Mouse (Mus musculus) megakaryocyte, embryonic 14.5 days (primary cell): ENCODE data around the gene Rnf123. TPM values are rescaled to one million over a fixed set of nuclear protein-coding genes. Genes with fewer than 3 reads are reported as not detected.
A peak's percentile ranks its signal among the peaks of the same experiment; 100 is the strongest.

Source experiments
- H3K27me3 ChIP-seq: replicated peaks from 2 replicates; pipeline ENCODE3; 2012; ENCODE audit warnings: inconsistent platforms
- H3K36me3 ChIP-seq: replicated peaks from 2 replicates; pipeline ENCODE3; 2012; ENCODE audit warnings: low read length, inconsistent platforms, mixed read lengths
- H3K4me1 ChIP-seq: 2 replicates; pipeline ENCODE4 v1.6.1; 2012; ENCODE audit warnings: inconsistent platforms
- H3K4me3 ChIP-seq: replicated peaks from 2 replicates; pipeline ENCODE3; 2012; ENCODE audit warnings: moderate library complexity, mild to moderate bottlenecking, inconsistent platforms
- H3K9me3 ChIP-seq: 2 replicates; pipeline ENCODE4 v1.6.1; 2012; ENCODE audit warnings: inconsistent platforms
- FLI1 ChIP-seq: IDR thresholded peaks from 2 replicates; pipeline ENCODE4 v1.6.1; 2012; ENCODE audit warnings: low read length, inconsistent platforms, mixed read lengths
- GATA1 ChIP-seq: IDR thresholded peaks from 3 replicates; pipeline ENCODE4 v1.6.1; 2012; ENCODE audit warnings: mixed read lengths, low read length, inconsistent platforms, borderline replicate concordance
- polyA plus RNA-seq: library from polyadenylated mRNA; stranded (reverse); fragments of >175 nt; gene quantifications from 2 replicates; pipeline ENCODE4 v1.2.3, GENCODE M21; 2012; ENCODE audit warnings: low replicate concordance; ENCODE audit not compliant: insufficient read depth

Gene Rnf123
- polyA plus RNA-seq, 1 experiment, result 73.7 TPM

DNA sequence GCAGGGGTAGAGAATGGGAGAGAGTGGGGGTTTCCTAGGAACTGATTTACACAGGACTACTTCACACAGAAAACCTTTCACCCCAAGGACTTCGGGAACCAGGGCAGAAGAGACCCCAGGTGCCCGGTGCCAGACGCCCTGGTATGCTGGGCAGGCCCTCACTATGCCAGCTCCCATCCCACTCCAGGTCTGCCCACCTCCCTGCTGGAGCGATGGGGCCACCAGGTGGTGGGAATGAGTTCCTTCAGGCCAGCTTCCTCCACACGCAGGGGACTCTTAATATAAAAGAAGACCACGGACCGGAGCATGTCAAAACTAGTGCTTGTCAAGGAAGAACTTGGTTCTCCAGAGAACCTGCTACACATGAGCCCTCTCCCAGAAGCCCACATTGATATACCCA, 15.9 kb downstream of the Rnf123 start:
- TF ChIP-seq FLI1 (no peak), GATA1 (no peak)
- no peak overlapping the region for H3K4me3 ChIP-seq

DNA sequence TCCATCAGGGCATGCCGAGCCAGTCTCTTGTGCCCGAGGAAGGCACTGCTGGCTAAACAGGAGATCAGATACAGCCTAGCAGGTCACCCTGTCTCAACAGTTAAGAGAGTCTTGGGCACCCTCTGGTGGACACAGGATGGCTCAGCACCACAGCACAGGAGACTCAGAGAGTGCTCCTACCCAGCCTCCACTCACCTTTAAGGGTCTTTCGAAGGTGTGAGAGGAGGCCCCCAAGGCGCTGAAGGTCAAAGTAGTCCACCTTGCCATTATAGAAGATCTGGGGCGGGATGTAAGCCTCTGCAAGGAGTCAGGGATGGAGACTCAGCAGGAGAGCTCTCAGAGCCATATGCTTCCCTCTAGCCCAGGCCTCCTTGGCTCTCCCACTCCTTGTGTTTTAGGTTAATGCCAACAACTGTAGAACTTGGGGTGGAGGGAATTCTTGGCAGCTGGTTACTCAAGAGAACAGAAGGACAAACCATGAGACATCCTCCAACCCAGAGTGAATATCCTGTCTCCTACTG, 17.6 kb downstream of the Rnf123 start:
- TF ChIP-seq FLI1, result no peak
- TF ChIP-seq GATA1, result no peak
- H3K4me1 ChIP-seq, result peaks cover 64% of the 10 kb centered on the region
- H3K27me3 ChIP-seq, result no peaks in the 10 kb centered on the region
- no peaks in the 10 kb centered on the region for H3K9me3 ChIP-seq
- H3K36me3 ChIP-seq, result peaks cover 94% of the 10 kb centered on the region
- H3K4me3 ChIP-seq, result no peak overlapping the region

More for the DNA sequence above, 15.9 kb downstream of the Rnf123 start:
- Histone ChIP-seq H3K9me3 (no peaks in the 10 kb centered on the region), H3K4me1 (peaks cover 48% of the 10 kb centered on the region), H3K27me3 (no peaks in the 10 kb centered on the region), H3K36me3 (peaks cover 99% of the 10 kb centered on the region)

DNA sequence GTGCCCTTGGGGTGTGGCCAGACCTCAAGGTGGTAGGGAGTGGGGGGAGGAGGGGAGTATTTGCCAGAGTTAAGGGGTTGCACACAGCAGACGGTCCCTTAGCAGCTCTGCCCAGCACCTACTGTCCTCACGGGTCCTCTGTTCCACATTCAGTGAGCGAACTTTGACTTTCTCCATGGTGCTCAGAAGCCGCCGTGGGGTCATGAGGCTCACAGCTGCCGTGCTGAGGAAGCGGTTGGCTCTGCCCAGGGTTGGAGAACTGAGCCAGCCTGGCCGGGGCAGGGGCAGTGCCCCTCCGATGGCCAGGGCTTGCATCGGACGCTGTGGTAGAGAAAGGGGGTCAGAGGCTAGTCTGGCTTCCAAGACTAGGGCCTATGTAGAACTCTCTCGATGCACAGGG, 19.8 kb downstream of the Rnf123 start:
- H3K4me3 ChIP-seq, result no peak overlapping the region
- H3K27me3 ChIP-seq, result no peaks in the 10 kb centered on the region
- peaks cover 94% of the 10 kb centered on the region for H3K36me3 ChIP-seq
- H3K9me3 ChIP-seq, result no peaks in the 10 kb centered on the region
- TF ChIP-seq FLI1 (no peak), GATA1 (no peak)
- H3K4me1 ChIP-seq, result peaks cover 82% of the 10 kb centered on the region

DNA sequence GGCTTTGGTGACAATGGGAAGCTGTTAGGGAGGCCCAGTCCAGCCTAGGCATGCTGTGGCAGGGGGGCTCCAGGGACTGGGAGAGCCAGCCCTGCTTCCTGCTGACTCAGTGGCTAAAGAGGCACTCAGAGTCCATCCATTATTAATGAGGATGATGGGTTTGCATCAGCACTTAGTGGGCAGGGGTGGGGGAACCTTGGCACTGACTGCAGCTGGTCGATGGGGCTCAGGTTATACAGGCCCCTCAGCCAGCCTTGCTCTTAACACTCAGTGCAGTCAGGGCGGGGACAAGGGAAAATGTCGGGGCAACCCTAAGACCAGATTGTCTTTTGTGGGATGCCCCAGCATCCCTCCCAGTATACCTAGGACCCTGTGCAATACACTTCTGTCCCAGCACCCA, 21.0 kb downstream of the Rnf123 start:
- Histone ChIP-seq H3K9me3 (no peaks in the 10 kb centered on the region), H3K4me3 (peak overlapping the region; percentile 15), H3K4me1 (peaks cover 81% of the 10 kb centered on the region), H3K27me3 (no peaks in the 10 kb centered on the region), H3K36me3 (peaks cover 94% of the 10 kb centered on the region)
- TF ChIP-seq GATA1 (no peak), FLI1 (no peak)

DNA sequence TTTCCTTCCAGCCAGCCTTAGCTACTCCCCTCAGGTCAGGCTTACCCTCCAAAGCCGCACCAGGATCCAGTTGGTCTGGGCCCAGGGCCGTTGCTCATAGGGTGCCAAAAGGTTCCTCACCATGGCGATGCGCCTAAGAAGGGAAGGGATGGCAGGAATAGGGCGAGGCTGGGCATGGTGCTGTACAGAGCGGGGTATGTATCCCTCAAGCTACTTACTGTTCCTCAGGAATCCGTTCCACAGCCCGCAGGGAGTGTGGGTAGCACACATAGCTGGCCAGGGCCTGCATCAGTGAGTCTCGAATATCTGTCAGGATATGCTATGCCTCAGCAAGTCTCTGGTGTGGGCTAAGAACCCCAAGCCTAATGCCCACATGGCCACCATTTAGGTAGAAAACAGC, 24.9 kb downstream of the Rnf123 start:
- peaks cover 95% of the 10 kb centered on the region for H3K36me3 ChIP-seq
- TF ChIP-seq GATA1, result no peak
- no peak for TF ChIP-seq FLI1
- no peak overlapping the region for H3K4me3 ChIP-seq
- peaks cover 93% of the 10 kb centered on the region for H3K4me1 ChIP-seq
- no peaks in the 10 kb centered on the region for H3K9me3 ChIP-seq
- H3K27me3 ChIP-seq, result no peaks in the 10 kb centered on the region

DNA sequence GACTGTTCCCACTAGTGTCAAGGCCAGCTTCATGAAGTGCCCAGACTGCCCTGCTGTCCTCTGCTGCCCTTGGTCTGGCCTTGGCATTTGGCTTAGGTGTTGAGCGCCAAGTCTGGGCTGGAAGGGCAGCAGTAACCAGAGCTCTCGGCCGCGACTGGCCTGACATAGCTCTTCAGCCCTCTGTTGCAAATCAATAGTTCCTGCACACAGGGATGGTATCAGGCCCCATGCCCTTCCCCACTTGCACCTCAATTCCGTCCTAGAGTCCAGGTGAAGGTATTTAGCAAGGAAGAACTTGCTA, 25.9 kb downstream of the Rnf123 start:
- no peaks in the 10 kb centered on the region for H3K9me3 ChIP-seq
- TF ChIP-seq GATA1, result no peak
- TF ChIP-seq FLI1, result no peak
- peaks cover 93% of the 10 kb centered on the region for H3K36me3 ChIP-seq
- no peak overlapping the region for H3K4me3 ChIP-seq
- peaks cover 93% of the 10 kb centered on the region for H3K4me1 ChIP-seq
- H3K27me3 ChIP-seq, result no peaks in the 10 kb centered on the region

DNA sequence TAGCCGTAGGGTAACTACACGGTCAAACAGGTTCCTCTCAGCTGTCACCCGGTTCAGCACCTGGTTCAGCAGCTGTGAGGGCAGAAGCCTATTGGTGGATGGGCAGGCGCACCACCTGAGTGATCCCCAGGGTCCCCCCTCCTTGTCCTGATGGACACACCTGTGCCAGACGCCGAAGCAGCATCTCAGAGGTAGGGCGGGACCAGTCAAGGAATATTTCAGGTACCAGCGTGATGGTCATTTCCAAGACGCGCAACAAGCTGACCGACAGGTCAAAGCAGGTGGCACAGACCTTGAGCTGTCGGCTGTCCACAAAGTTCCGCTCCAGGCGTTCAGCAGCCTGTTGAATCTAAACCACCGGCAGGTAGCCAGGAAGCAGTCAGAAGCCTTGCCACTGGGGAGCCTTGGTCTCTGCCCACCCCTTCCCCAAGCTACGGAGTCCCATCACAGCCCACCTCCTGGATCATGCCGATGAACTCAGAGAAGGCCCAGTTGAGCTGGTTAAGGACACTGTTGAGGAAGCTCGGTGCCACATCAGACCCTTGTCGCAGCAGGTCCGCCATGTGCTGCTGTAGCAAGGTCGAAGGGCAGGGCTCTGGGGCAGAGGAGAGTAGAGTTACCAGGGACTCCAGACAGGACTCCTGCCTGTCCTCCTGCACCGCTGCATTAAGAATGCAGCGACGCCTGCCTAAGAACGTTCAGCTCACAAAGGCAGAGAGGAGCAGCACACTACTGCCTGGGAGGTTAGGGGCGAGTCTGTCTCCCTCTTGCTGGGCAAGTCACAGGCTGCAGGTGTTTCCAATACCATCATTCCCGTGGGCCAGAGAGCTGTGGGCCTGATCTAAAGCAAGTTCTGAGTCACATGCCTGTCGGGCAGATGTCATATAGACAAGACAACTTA, 26.5 kb downstream of the Rnf123 start:
- no peaks in the 10 kb centered on the region for H3K27me3 ChIP-seq
- H3K36me3 ChIP-seq, result peaks cover 93% of the 10 kb centered on the region
- no peak overlapping the region for H3K4me3 ChIP-seq
- H3K4me1 ChIP-seq, result peaks cover 93% of the 10 kb centered on the region
- no peaks in the 10 kb centered on the region for H3K9me3 ChIP-seq
- TF ChIP-seq GATA1 (no peak), FLI1 (no peak)

DNA sequence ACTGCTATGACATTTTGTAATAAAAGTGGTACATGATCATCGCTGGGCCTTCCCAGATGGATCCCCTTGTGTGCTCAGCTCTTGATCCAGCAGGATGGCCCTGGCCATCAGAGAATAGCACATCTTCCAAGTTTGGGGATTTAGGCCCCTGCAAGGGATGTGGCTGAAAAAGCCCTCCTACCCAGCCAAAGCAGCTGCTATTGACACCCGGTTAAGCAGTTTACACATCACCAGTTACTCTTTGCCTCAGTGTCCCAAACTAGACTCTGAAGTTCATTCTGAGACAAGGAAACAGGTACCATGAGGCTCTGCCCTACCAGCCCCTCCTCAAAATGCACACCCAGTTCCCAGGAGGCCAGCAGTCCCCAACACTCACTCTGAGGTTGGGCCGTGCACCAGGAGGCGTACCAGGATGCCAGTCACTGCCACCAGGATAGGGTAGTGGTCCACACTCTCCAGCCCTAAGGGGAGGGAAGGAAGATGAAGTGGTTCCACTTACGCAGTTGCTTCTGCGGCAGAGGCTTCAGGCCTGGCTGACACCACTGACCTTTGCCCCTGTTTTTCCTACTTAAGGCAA, 27.4 kb downstream of the Rnf123 start:
- peaks cover 93% of the 10 kb centered on the region for H3K4me1 ChIP-seq
- no peak overlapping the region for H3K4me3 ChIP-seq

DNA sequence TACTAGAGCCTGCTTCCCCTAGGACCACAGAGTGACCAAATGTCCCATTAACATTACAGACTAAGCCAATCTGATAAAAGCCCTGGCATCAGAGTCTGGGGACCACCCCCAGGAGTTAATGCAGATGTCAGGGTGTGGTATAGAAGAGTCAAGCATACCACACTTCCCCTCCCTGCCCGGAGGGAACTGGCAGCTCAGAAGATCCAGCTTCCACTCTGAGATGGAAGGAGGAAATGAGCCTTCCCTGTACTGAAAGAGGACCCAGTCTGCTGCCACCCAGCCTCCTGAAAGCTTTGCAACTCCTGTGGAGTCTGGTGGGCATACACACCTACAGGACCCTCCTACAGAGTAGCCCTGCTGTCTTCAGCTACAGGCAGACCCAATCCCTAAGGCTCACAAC, 28.1 kb downstream of the Rnf123 start:
- Histone ChIP-seq H3K4me1 (peaks cover 93% of the 10 kb centered on the region), H3K9me3 (no peaks in the 10 kb centered on the region), H3K27me3 (no peaks in the 10 kb centered on the region), H3K4me3 (no peak overlapping the region), H3K36me3 (peaks cover 98% of the 10 kb centered on the region)
- TF ChIP-seq GATA1 (no peak), FLI1 (no peak)

More for the DNA sequence above, 27.4 kb downstream of the Rnf123 start:
- Histone ChIP-seq H3K9me3 (no peaks in the 10 kb centered on the region), H3K27me3 (no peaks in the 10 kb centered on the region), H3K36me3 (peaks cover 96% of the 10 kb centered on the region)
- TF ChIP-seq GATA1, result no peak

DNA sequence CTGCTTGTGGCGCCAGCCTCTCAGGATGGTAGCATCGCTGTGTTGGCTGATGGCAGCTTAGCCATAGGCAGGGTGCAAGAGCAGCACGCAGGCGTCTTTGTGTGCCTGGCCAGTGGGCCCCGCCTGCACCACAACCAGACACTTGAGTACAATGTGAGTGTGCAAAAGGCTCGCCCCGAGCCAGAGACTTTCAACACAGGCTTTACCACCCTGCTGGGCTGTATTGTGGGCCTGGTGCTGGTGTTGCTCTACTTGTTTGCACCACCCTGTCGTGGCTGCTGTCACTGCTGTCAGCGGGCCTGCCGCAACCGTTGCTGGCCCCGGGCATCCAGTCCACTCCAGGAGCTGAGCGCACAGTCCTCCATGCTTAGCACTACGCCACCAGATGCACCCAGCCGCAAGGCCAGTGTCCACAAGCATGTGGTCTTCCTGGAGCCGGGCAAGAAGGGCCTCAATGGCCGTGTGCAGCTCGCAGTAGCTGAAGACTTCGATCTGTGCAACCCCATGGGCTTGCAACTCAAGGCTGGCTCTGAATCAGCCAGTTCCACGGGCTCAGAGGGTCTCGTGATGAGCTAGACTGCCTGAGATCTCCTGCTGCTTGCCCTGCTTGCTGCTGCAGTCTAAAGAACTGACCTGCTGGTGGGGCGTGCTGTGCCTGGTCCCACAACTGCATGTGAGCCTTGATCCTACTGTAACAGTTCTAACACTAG, 28.7 kb downstream of the Rnf123 start:
- no peaks in the 10 kb centered on the region for H3K27me3 ChIP-seq
- peak overlapping the region; percentile 34 for H3K4me3 ChIP-seq
- no peaks in the 10 kb centered on the region for H3K9me3 ChIP-seq
- TF ChIP-seq GATA1, result no peak
- H3K4me1 ChIP-seq, result peaks cover 93% of the 10 kb centered on the region
- H3K36me3 ChIP-seq, result peaks cover 95% of the 10 kb centered on the region
